Mouse (Mus musculus): ENCODE data around the gene Pde6h. TPM values are rescaled to one million over a fixed set of nuclear protein-coding genes. Genes with fewer than 3 reads are reported as not detected.

Pde6h gene
- total RNA-seq, 2 experiments from 2014 or later = not detected

- no peak for DNase-seq
- intact Hi-C loops (cut with DNase I) = no loop called here
Observed at GRCm38 (mm10) chr6:136939326-136940187, 15.9 kb downstream of the Pde6h start.

- DNase-seq = no peak
- intact Hi-C loops (cut with DNase I) = no loop called here
Observed at GRCm38 (mm10) chr6:136940188-136940960, 16.7 kb downstream of the Pde6h start.

GRCm38 (mm10) chr6:136941051-136942021 lies 17.7 kb downstream of the Pde6h start, which contains the start of gene Arhgdib:
Gene Arhgdib, minus strand, starts transcription at chr6:136941899.
- intact Hi-C loops (cut with DNase I) = no loop called here
- DNase-seq = peak; percentile 49 to 50

GRCm38 (mm10) chr6:136942280-136942679 lies 18.6 kb downstream of the Pde6h start:
- intact Hi-C loops (cut with DNase I) = no loop called here
- no peak for DNase-seq

GRCm38 (mm10) chr6:136943392-136943791 lies 19.8 kb downstream of the Pde6h start:
- DNase-seq = no peak
- intact Hi-C loops (cut with DNase I) = no loop called here

GRCm38 (mm10) chr6:136944511-136944910 lies 20.9 kb downstream of the Pde6h start:
- intact Hi-C loops (cut with DNase I) = no loop called here
- no peak for DNase-seq

- DNase-seq = no peak
- intact Hi-C loops (cut with DNase I) = no loop called here
Observed at GRCm38 (mm10) chr6:136946241-136946640, 22.6 kb downstream of the Pde6h start.

- intact Hi-C loops (cut with DNase I) = no loop called here
Observed at GRCm38 (mm10) chr6:136946943-136947342, 23.3 kb downstream of the Pde6h start.

GRCm38 (mm10) chr6:136947716-136948115 lies 24.1 kb downstream of the Pde6h start:
- intact Hi-C loops (cut with DNase I) = no loop called here
- no peak for DNase-seq

More at GRCm38 (mm10) chr6:136946943-136947342, 23.3 kb downstream of the Pde6h start:
- DNase-seq = no peak

GRCm38 (mm10) chr6:136950171-136950570 lies 26.5 kb downstream of the Pde6h start:
- DNase-seq = no peak
- intact Hi-C loops (cut with DNase I) = no loop called here

GRCm38 (mm10) chr6:136952930-136953329 lies 29.3 kb downstream of the Pde6h start:
- intact Hi-C loops (cut with DNase I) = no loop called here
- DNase-seq = no peak

GRCm38 (mm10) chr6:136954192-136954591 lies 30.6 kb downstream of the Pde6h start:
- intact Hi-C loops (cut with DNase I) = no loop called here
- no peak for DNase-seq

GRCm38 (mm10) chr6:136954715-136955114 lies 31.1 kb downstream of the Pde6h start:
- intact Hi-C loops (cut with DNase I) = no loop called here
- no peak for DNase-seq

- intact Hi-C loops (cut with DNase I) = no loop called here
- DNase-seq = no peak
Observed at GRCm38 (mm10) chr6:136955240-136955639, 31.6 kb downstream of the Pde6h start.

GRCm38 (mm10) chr6:136957062-136957461 lies 33.4 kb downstream of the Pde6h start:
- intact Hi-C loops (cut with DNase I) = no loop called here
- DNase-seq = no peak

- intact Hi-C loops (cut with DNase I) = no loop called here
Observed at GRCm38 (mm10) chr6:136959131-136959530, 35.5 kb downstream of the Pde6h start.

GRCm38 (mm10) chr6:136962957-136963356 lies 39.3 kb downstream of the Pde6h start:
- DNase-seq = no peak
- intact Hi-C loops (cut with DNase I) = no loop called here

More at GRCm38 (mm10) chr6:136959131-136959530, 35.5 kb downstream of the Pde6h start:
- DNase-seq = no peak

- intact Hi-C loops (cut with DNase I) = loop anchor here (5.0 kb wide), 2 partner anchors 43 to 103 kb away; partner anchors contain the start of genes Erp27 and Pde6h
- no peak for DNase-seq
Observed at GRCm38 (mm10) chr6:136964609-136965510, 41.2 kb downstream of the Pde6h start.

- DNase-seq = no peak
- intact Hi-C loops (cut with DNase I) = loop anchor here (5.0 kb wide), 2 partner anchors 44 to 104 kb away; partner anchors contain the start of genes Erp27 and Pde6h
Observed at GRCm38 (mm10) chr6:136965912-136966311, 42.3 kb downstream of the Pde6h start.
